Mouse (Mus musculus): ENCODE results near the gene Ubl3.

- no peak for TF ChIP-seq CTCF (IDR thresholded peaks at IDR 0.05; ENCODE audit: borderline replicate concordance, control insufficient read depth, extremely low read depth, insufficient read depth, low read length, poor library complexity)
- no peak for TF ChIP-seq POLR2A (IDR thresholded peaks at IDR 0.05; ENCODE audit: control insufficient read depth, extremely low read depth, insufficient read depth, low read length, poor library complexity)
Observed at GRCm38 (mm10) chr5:148548568-148548967, 4.0 kb downstream of the Ubl3 start.

Measured in thymus, adult 2 months (tissue).